Mouse (Mus musculus) limb, embryonic 14.5 days (tissue): ENCODE measurements at regions not wholly inside any gene's neighbourhood (a gene's known extent, or its start where the extent isn't known, plus 50 kb on each side); places are given as distances from the start of the nearest gene placed in this dataset.

ENCODE experiments used
- ATAC-seq: fragments of 200-750 bp; cut with Nextera tagmentation; 2 replicates; pipeline ENCODE4 v1.8.0; 2017; ENCODE audit warnings: low read depth, moderate number of reproducible peaks, moderate TSS enrichment; ENCODE audit not compliant: low FRiP score
- DNase-seq: peaks from one replicate; pipeline ENCODE4 v3.0.0-alpha.2; 2015; ENCODE audit warnings: low spot score
- H3K27ac ChIP-seq: fragments of 300-500 bp; sonication (generic); replicated peaks from 2 replicates; pipeline ENCODE4 v1.5.1; 2014; ENCODE audit warnings: low read depth, mild to moderate bottlenecking, low read length, moderate library complexity, mixed read lengths
- H3K27me3 ChIP-seq: fragments of 300-500 bp; sonication (generic); 2 replicates; pipeline ENCODE4 v1.6.1; 2014; ENCODE audit warnings: low read length, mixed read lengths; ENCODE audit not compliant: control insufficient read depth, insufficient read depth
- H3K36me3 ChIP-seq: fragments of 300-500 bp; sonication (generic); 2 replicates; pipeline ENCODE4 v1.6.1; 2014; ENCODE audit warnings: mild to moderate bottlenecking, low read length, moderate library complexity, mixed read lengths; ENCODE audit not compliant: control insufficient read depth, insufficient read depth
- H3K4me1 ChIP-seq: fragments of 300-500 bp; sonication (generic); 2 replicates; pipeline ENCODE4 v1.6.1; 2014; ENCODE audit warnings: antibody characterized with exemption, low read length, mixed read lengths; ENCODE audit not compliant: control insufficient read depth, insufficient read depth
- H3K4me2 ChIP-seq: fragments of 300-500 bp; sonication (generic); replicated peaks from 2 replicates; pipeline ENCODE4 v1.6.1; 2014; ENCODE audit warnings: low read depth, mild to moderate bottlenecking, low read length, moderate library complexity; ENCODE audit not compliant: severe bottlenecking
- H3K4me3 ChIP-seq: fragments of 300-500 bp; sonication (generic); replicated peaks from 2 replicates; pipeline ENCODE4 v1.5.1; 2014; ENCODE audit warnings: low read length
- H3K9ac ChIP-seq: fragments of 300-500 bp; sonication (generic); 2 replicates; pipeline ENCODE4 v1.6.1; 2014; ENCODE audit warnings: mild to moderate bottlenecking, low read depth, low read length, moderate library complexity; ENCODE audit not compliant: severe bottlenecking
- H3K9me3 ChIP-seq: fragments of 300-500 bp; sonication (generic); 2 replicates; pipeline ENCODE4 v1.6.1; 2016; ENCODE audit warnings: low read length; ENCODE audit not compliant: control insufficient read depth
- POLR2A ChIP-seq: fragments of 200-500 bp; IDR thresholded peaks from 2 replicates; pipeline ENCODE4 v1.8.0; 2012; ENCODE audit warnings: inconsistent platforms, mild to moderate bottlenecking, moderate library complexity, borderline replicate concordance; ENCODE audit not compliant: insufficient read depth, insufficient read length; ENCODE audit errors: extremely low read depth
- WGBS: fragments of 180-500 bp; shearing (Covaris S2); extraction: QIAGEN DNeasy Blood & Tissue Kit; methylation state at CpG from one replicate; pipeline ENCODE4 v1.1.7; 2014; 5-methylcytosine and 5-hydroxymethylcytosine counted together

- H3K9me3 ChIP-seq, result no peaks in the 10 kb centered on the region
- WGBS, result 87% methylated on average over 3 of the region's 3 CpGs
- no peak overlapping the region for H3K4me2 ChIP-seq
- H3K4me1 ChIP-seq, result no peaks in the 10 kb centered on the region
- TF ChIP-seq POLR2A, result no peak
- H3K36me3 ChIP-seq, result no peaks in the 10 kb centered on the region
- no peak overlapping the region for H3K4me3 ChIP-seq
- no peak for DNase-seq
- H3K27me3 ChIP-seq, result no peaks in the 10 kb centered on the region
- no peak for ATAC-seq
- no peak overlapping the region for H3K27ac ChIP-seq
- H3K9ac ChIP-seq, result no peak overlapping the region
Measured at GRCm38 (mm10) chr2:8115891-8116290, 606.5 kb upstream of the Celf2 start.

DNA sequence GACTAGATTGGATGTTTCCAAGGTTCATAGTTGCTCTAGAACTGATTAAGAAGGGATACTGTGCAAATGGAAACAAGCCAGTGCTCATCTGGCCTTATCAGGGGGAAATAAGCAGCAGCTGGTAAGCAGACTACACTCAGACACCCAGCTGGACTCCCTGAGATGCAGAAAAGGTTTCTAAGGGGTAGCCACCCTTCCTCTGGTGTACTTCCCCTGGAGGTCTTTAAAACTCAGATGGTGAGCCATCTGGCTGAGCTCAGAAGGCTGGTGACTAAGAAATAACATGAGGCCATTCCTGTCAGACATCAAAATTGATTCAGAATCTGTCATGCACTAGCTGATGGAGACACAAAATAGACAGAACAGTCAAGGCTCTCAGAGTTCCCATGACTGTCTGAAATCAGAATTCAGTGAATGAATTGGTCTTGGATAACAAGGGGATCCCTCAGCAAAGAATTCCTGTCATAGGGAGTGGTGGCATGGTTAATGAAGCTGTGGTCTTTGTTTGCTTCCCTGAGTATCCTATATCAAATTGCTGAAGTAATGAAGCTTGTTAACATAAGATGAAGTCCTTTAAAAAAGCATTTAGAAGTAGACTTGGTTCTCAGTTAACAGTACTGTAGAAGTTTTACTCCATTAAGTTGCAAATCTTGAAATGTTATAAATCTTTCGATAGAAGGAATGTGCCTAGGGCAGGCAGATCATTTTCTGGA, 603.2 kb upstream of the Celf2 start:
- H3K4me2 ChIP-seq, result no peak overlapping the region
- no peaks in the 10 kb centered on the region for H3K4me1 ChIP-seq
- no peak overlapping the region for H3K9ac ChIP-seq
- no peak overlapping the region for H3K27ac ChIP-seq
- H3K9me3 ChIP-seq, result no peaks in the 10 kb centered on the region
- H3K4me3 ChIP-seq, result no peak overlapping the region
- TF ChIP-seq POLR2A, result no peak
- whole genome bisulfite sequencing, result 59% methylated on average over 1 of the region's 1 CpGs
- DNase-seq (no peak), ATAC-seq (no peak)
- H3K27me3 ChIP-seq, result no peaks in the 10 kb centered on the region
- H3K36me3 ChIP-seq, result no peaks in the 10 kb centered on the region

- WGBS, result 76% methylated on average over 2 of the region's 2 CpGs
- Histone ChIP-seq H3K4me1 (no peaks in the 10 kb centered on the region), H3K9me3 (no peaks in the 10 kb centered on the region), H3K9ac (no peak overlapping the region), H3K4me3 (no peak overlapping the region), H3K27ac (no peak overlapping the region), H3K27me3 (no peaks in the 10 kb centered on the region), H3K4me2 (no peak overlapping the region), H3K36me3 (no peaks in the 10 kb centered on the region)
- ATAC-seq, result no peak
- DNase-seq, result no peak
- TF ChIP-seq POLR2A, result no peak
Measured at GRCm38 (mm10) chr2:8094157-8094556, 584.8 kb upstream of the Celf2 start.

- Histone ChIP-seq H3K4me1 (no peaks in the 10 kb centered on the region), H3K4me3 (no peak overlapping the region), H3K27ac (no peak overlapping the region), H3K4me2 (no peak overlapping the region), H3K9me3 (no peaks in the 10 kb centered on the region), H3K9ac (no peak overlapping the region), H3K27me3 (no peaks in the 10 kb centered on the region), H3K36me3 (no peaks in the 10 kb centered on the region)
- WGBS, result 78% methylated on average over 1 of the region's 1 CpGs
- DNase-seq (no peak), ATAC-seq (no peak)
- no peak for TF ChIP-seq POLR2A
Measured at GRCm38 (mm10) chr2:8067901-8068300, 558.5 kb upstream of the Celf2 start.

- Histone ChIP-seq H3K4me3 (no peak overlapping the region), H3K9ac (no peak overlapping the region), H3K4me2 (no peak overlapping the region), H3K27me3 (no peaks in the 10 kb centered on the region), H3K9me3 (no peaks in the 10 kb centered on the region), H3K4me1 (no peaks in the 10 kb centered on the region), H3K36me3 (no peaks in the 10 kb centered on the region), H3K27ac (no peak overlapping the region)
- 60% methylated on average over 1 of the region's 1 CpGs for WGBS
- no peak for TF ChIP-seq POLR2A
- ATAC-seq (no peak), DNase-seq (no peak)
Measured at GRCm38 (mm10) chr2:8061687-8062086, 552.3 kb upstream of the Celf2 start.
